Mouse (Mus musculus): ENCODE measurements at regions not wholly inside any gene's neighbourhood (a gene's known extent, or its start where the extent isn't known, plus 50 kb on each side); places are given as distances from the start of the nearest gene placed in this dataset.

DNA sequence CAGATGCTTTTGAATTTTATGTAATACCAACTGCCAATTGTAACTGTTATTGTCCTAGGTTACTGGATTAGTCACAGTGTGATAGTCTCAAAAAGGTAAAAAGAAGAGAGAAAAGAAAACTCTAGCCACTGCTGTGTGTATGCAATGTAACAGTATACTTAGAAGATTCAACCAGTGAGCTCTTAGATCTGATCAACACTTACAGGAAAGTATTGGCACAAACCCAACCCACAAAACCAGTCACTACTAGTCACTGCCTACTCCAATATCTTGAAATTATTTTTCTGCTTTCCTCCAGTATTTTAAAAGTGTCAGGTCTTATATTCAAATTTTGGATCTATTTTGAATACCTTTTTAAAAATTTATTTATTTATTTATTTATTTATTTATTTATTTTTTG is 52.6 kb upstream of the Tnr start:
- TF ChIP-seq TBP (conservative IDR thresholded peaks at IDR 0.05; ENCODE audit: low read depth, low read length): no peak
- no peak for TF ChIP-seq MAX (IDR thresholded peaks at IDR 0.05; ENCODE audit: low read length)
- TF ChIP-seq USF1 (IDR thresholded peaks at IDR 0.05; ENCODE audit: low read depth, low read length): no peak
- TF ChIP-seq UBTF (IDR thresholded peaks at IDR 0.05; ENCODE audit: low read depth, low read length): no peak
- TF ChIP-seq CHD1 (IDR thresholded peaks at IDR 0.05; ENCODE audit: low read depth, low read length): no peak
- TF ChIP-seq ZKSCAN1 (IDR thresholded peaks at IDR 0.05; ENCODE audit: borderline replicate concordance, low read depth, low read length): no peak
- no peak for TF ChIP-seq PAX5 (IDR thresholded peaks at IDR 0.05; ENCODE audit: low read length)
- no peak for TF ChIP-seq SIN3A (IDR thresholded peaks at IDR 0.05; ENCODE audit: low read length)
- TF ChIP-seq ZMIZ1 (IDR thresholded peaks at IDR 0.05; ENCODE audit: low read depth, low read length): no peak
- Histone ChIP-seq H3K27me3 (replicated peaks) (peaks cover 24% of the 10 kb centered on the region), H3K36me3 (replicated peaks in 1 of 2; ENCODE audit: control insufficient read depth in 1 of 2, insufficient read depth in 1 of 2, low read length in 1 of 2) (no peaks in the 10 kb centered on the region), H3K79me2 (replicated peaks; ENCODE audit: control insufficient read depth, extremely low read depth, insufficient read depth, poor library complexity, severe bottlenecking) (no peaks in the 10 kb centered on the region), H3K9me3 (replicated peaks; ENCODE audit: low read length) (no peaks in the 10 kb centered on the region), H3K9ac (ENCODE audit: insufficient read depth, low read depth) (no peak overlapping the region), H3K4me2 (ENCODE audit: insufficient read depth, low read depth, poor library complexity, severe bottlenecking) (no peak overlapping the region), H3K4me1 (ENCODE audit: control insufficient read depth in 1 of 2, insufficient read depth in 2 of 2) (no peaks in the 10 kb centered on the region), H3K4me3 (replicated peaks in 1 of 3; ENCODE audit: low read depth in 2 of 3, low read length in 2 of 3, poor library complexity in 1 of 3) (no peak overlapping the region), H3K27ac (ENCODE audit: insufficient read depth, low read depth) (no peak overlapping the region)
- dilution Hi-C loops (cut with MboI; ENCODE audit: extremely low pct_ligation_motif_present, extremely low pct_unique_long_range_greater_than_20kb, low sequenced_read_pairs) (no loop called here), in situ Hi-C loops (cut with MboI; ENCODE audit: low pct_ligation_motif_present, low pct_unique_long_range_greater_than_20kb, low sequenced_read_pairs) (no loop called here)
- no peak for DNase-seq (ENCODE audit: extremely low read depth)
